In genomic region chr1:69831002-69831401, GRCm38 (mm10) we compare ENCODE assay signal across 26 mouse cellular contexts. TPM values are rescaled to one million over a fixed set of nuclear protein-coding genes. Genes with fewer than 3 reads are reported as not detected.
"Had no signal": no experiment of that assay in that cellular context is flagged by ENCODE, and none has a peak within 500 bp of the region (broad histone marks: within the 10 kb centered on the region; RNA-seq: fewer than 3 reads in every experiment).

No protein-coding gene starts in this region.

- ATAC-seq: liver, embryonic 12.5 days had no signal

- DNase-seq: kidney, adult 18-20 months; kidney, adult 9 months; kidney, postnatal 14 days; kidney, postnatal 4 days; layer of hippocampus, adult 9-11 months; liver; lung, adult 18-20 months; lung, postnatal 10 days; lung, postnatal 36 days; midbrain, embryonic 14.5 days; retina, postnatal 1 day; right cerebral cortex, postnatal 25 days; spleen, adult 18-20 months had no signal

- H3K36me3 ChIP-seq: limb, embryonic 10.5 days; limb, embryonic 13.5 days; liver, embryonic 12.5 days; liver, embryonic 15.5 days; lung, embryonic 15.5 days; neural tube, embryonic 12.5 days; neural tube, embryonic 15.5 days; stomach, embryonic 15.5 days had no signal

- H3K27ac ChIP-seq: layer of hippocampus, adult 2 months; limb, embryonic 10.5 days; limb, embryonic 13.5 days; liver, embryonic 12.5 days; liver, embryonic 15.5 days; lung, embryonic 15.5 days; neural tube, embryonic 12.5 days; neural tube, embryonic 15.5 days; stomach, embryonic 15.5 days had no signal

- H3K4me3 ChIP-seq: layer of hippocampus, adult 2 months; limb, embryonic 10.5 days; limb, embryonic 13.5 days; liver, embryonic 12.5 days; liver, embryonic 15.5 days; lung, embryonic 15.5 days; neural tube, embryonic 12.5 days; neural tube, embryonic 15.5 days; stomach, embryonic 15.5 days had no signal

- H3K27me3 ChIP-seq: limb, embryonic 13.5 days; liver, embryonic 15.5 days; lung, embryonic 15.5 days; neural tube, embryonic 12.5 days; neural tube, embryonic 15.5 days; stomach, embryonic 15.5 days had no signal

- H3K9me3 ChIP-seq: limb, embryonic 10.5 days; limb, embryonic 13.5 days; liver, embryonic 12.5 days; liver, embryonic 15.5 days; lung, embryonic 15.5 days; neural tube, embryonic 12.5 days; neural tube, embryonic 15.5 days; stomach, embryonic 15.5 days had no signal

- H3K4me1 ChIP-seq: liver, embryonic 15.5 days; stomach, embryonic 15.5 days had no signal

- H3K9ac ChIP-seq: limb, embryonic 13.5 days; liver, embryonic 12.5 days; liver, embryonic 15.5 days; lung, embryonic 15.5 days; neural tube, embryonic 12.5 days; neural tube, embryonic 15.5 days; stomach, embryonic 15.5 days had no signal

- H3K4me2 ChIP-seq: limb, embryonic 13.5 days; liver, embryonic 12.5 days; liver, embryonic 15.5 days; lung, embryonic 15.5 days; midbrain, embryonic 11.5 days; neural tube, embryonic 12.5 days; neural tube, embryonic 15.5 days; stomach, embryonic 15.5 days had no signal

RNA-seq across cellular contexts. Expression of gene Spag16, which starts 4.2 kb away (rescaled TPM):
- total RNA-seq: megakaryocyte progenitor cell, adult 5-6 weeks; megakaryocyte-erythroid progenitor cell, adult 5-6 weeks had no signal
- polyA plus RNA-seq: liver, embryonic 15.5 days; urinary bladder, adult 2 months had no signal
